Mouse (Mus musculus): Measurements from ENCODE around the gene Tnk2. TPM values are rescaled to one million over a fixed set of nuclear protein-coding genes. Genes with fewer than 3 reads are reported as not detected.

The Tnk2 gene
- polyA plus RNA-seq, 1 experiment from 2014 or later: 20.0 TPM

DNA sequence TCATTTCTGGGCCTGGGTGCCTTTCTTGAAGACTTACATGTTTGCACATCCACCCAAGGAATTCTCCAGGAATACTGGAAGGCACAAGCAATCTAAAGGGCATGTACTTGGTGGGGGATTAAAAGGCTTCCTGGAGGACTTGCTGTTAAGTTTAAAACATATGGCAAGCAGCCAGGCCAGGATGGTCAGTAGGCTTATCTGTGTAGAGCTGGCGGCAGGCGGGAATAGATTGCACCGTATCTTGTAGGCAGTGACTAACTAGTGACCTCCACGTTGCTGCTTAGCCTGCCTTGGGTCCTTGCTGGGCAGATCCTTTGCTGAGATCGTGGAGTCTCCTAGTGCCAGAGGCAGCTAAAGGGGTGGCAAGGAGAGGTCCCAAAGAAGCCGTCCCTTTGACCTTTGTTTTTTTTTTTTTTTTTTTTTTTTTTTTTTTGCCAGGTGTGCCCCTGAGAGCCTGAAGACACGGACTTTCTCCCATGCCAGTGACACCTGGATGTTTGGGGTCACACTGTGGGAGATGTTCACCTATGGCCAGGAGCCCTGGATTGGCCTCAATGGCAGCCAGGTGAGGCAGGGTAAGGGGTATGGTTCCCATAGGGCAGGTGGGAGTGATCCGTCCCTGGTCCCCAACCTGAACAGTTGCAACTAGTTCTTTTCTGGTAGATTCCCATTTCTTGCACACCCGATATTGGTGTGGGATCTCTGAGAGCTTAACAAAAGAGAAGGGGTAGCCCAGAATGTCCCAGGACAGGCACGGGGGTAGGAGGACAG lies 26.9 kb downstream of the Tnk2 start:
- ATAC-seq (ENCODE audit: insufficient read depth) (no peak), DNase-seq (no peak)
- no peak overlapping the region for H3K27ac ChIP-seq (ENCODE audit: low read depth)
- H3K4me1 ChIP-seq (ENCODE audit: insufficient read depth): peaks cover 24% of the 10 kb centered on the region
- H3K36me3 ChIP-seq (ENCODE audit: insufficient read depth): peaks cover 77% of the 10 kb centered on the region
- H3K9me3 ChIP-seq (ENCODE audit: low read depth, low read length): no peaks in the 10 kb centered on the region
- no peak overlapping the region for H3K4me2 ChIP-seq
- H3K27me3 ChIP-seq (ENCODE audit: insufficient read depth, low read length): no peaks in the 10 kb centered on the region
- no peak overlapping the region for H3K4me3 ChIP-seq (ENCODE audit: low read depth, low read length)
- H3K9ac ChIP-seq: no peak overlapping the region
- 80% methylated on average over 10 of the region's 10 CpGs for WGBS
- no peak for TF ChIP-seq CTCF (IDR thresholded peaks at IDR 0.05; ENCODE audit: low read depth)

DNA sequence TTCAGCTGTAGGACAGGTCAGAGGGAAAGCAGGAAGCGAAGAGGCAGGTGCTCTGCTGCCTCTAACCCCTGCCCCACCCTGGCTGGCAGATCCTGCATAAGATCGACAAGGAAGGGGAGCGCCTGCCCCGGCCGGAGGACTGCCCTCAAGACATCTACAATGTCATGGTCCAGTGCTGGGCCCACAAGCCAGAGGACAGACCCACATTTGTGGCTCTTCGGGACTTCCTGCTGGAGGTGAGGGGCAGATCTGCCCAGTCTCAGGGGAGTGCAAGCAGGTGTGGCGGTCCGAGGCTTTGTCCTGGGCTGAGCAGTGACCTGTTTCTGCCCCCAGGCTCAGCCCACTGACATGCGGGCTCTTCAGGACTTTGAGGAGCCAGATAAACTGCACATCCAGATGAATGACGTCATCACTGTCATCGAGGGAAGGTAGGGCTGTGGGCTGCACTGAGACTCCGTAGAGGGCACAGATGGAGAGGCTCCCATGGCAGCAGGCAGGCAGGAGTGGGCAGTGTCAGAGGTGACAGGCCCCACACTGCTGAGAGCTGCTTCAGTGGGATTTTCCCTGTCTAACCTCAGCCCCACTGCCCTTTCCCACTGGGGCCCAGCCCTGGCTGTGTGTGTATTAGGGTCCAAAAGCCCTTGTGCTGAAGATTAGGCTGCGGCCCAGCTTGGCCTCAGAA lies 27.7 kb downstream of the Tnk2 start:
- Histone ChIP-seq H3K4me2 (no peak overlapping the region), H3K36me3 (ENCODE audit: insufficient read depth) (peaks cover 85% of the 10 kb centered on the region)
- ATAC-seq (ENCODE audit: insufficient read depth): no peak

DNA sequence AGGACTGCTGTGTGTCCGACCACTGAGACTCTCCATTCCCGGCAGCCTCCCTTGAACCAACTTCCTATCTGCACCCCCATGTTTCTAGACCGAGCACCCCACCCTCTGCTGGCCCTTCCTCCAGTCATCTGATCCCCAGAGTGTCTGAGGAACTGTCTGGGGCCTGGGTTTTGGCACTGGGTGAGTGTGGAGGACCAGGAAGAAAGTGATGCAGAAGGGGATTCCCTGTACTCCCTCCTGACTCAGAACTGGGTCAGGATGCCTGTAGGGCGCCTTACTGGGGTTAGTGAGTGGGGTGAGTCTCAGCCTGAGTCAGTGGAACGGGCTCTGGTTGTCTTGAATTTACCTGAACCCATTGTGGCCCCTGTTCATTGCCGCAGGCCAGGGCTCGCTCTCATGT lies 28.6 kb downstream of the Tnk2 start:
- Histone ChIP-seq H3K4me2 (no peak overlapping the region), H3K27me3 (ENCODE audit: insufficient read depth, low read length) (no peaks in the 10 kb centered on the region), H3K36me3 (ENCODE audit: insufficient read depth) (peaks cover 94% of the 10 kb centered on the region), H3K27ac (ENCODE audit: low read depth) (no peak overlapping the region), H3K9me3 (ENCODE audit: low read depth, low read length) (no peaks in the 10 kb centered on the region), H3K4me3 (ENCODE audit: low read depth, low read length) (no peak overlapping the region), H3K9ac (no peak overlapping the region), H3K4me1 (ENCODE audit: insufficient read depth) (peaks cover 7% of the 10 kb centered on the region)
- no peak for DNase-seq
- no peak for TF ChIP-seq CTCF (IDR thresholded peaks at IDR 0.05; ENCODE audit: low read depth)
- ATAC-seq (ENCODE audit: insufficient read depth): no peak
- 83% methylated on average over 7 of the region's 7 CpGs for WGBS

More for the DNA sequence above, 27.7 kb downstream of the Tnk2 start:
- no peak overlapping the region for H3K4me3 ChIP-seq (ENCODE audit: low read depth, low read length)
- no peak for DNase-seq
- peaks cover 16% of the 10 kb centered on the region for H3K4me1 ChIP-seq (ENCODE audit: insufficient read depth)
- no peaks in the 10 kb centered on the region for H3K27me3 ChIP-seq (ENCODE audit: insufficient read depth, low read length)
- WGBS: 85% methylated on average over 13 of the region's 13 CpGs
- no peaks in the 10 kb centered on the region for H3K9me3 ChIP-seq (ENCODE audit: low read depth, low read length)
- no peak for TF ChIP-seq CTCF (IDR thresholded peaks at IDR 0.05; ENCODE audit: low read depth)
- H3K27ac ChIP-seq (ENCODE audit: low read depth): no peak overlapping the region
- H3K9ac ChIP-seq: no peak overlapping the region

DNA sequence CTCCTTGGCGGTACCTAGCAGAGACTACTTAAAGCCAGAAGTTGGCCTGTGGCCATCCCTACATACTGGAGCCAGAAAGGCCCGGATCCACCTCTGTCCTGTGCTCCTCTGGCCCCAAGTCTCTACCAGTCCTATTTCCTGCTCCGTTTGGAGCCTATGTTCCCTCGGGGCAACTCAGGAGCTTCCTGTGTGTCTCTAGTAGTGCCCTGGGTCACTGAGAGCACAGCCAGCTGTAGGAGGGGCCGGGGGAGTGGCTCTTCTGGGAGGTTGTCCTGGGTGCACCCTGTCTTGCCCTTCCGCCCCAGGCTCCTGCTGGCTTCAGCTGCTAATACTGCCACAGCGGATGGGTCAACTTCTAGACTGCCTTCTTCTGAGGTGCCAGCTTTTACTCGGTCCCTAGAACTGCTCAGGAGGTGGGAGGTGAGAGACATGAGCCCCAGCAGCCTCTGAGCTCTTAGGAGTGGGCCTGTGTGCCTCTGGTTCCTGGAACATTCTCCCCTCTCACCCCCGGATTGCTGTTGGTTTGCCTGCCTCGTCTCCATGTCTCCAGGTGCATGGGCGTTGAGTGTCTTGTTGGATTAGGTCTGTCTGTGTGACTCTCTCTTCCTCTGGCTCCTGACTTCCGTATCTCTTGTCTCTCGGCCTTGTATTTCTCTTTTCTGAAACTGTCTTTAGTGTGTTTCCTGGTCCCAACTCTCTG lies 29.3 kb downstream of the Tnk2 start:
- H3K4me3 ChIP-seq (ENCODE audit: low read depth, low read length): no peak overlapping the region
- H3K9me3 ChIP-seq (ENCODE audit: low read depth, low read length): no peaks in the 10 kb centered on the region
- DNase-seq (no peak), ATAC-seq (ENCODE audit: insufficient read depth) (no peak)
- no peak overlapping the region for H3K4me2 ChIP-seq
- H3K36me3 ChIP-seq (ENCODE audit: insufficient read depth): peaks cover 95% of the 10 kb centered on the region
- no peak overlapping the region for H3K9ac ChIP-seq
- 72% methylated on average over 13 of the region's 13 CpGs for WGBS
- TF ChIP-seq CTCF (IDR thresholded peaks at IDR 0.05; ENCODE audit: low read depth): no peak
- H3K27ac ChIP-seq (ENCODE audit: low read depth): no peak overlapping the region
- no peaks in the 10 kb centered on the region for H3K27me3 ChIP-seq (ENCODE audit: insufficient read depth, low read length)
- H3K4me1 ChIP-seq (ENCODE audit: insufficient read depth): no peaks in the 10 kb centered on the region

DNA sequence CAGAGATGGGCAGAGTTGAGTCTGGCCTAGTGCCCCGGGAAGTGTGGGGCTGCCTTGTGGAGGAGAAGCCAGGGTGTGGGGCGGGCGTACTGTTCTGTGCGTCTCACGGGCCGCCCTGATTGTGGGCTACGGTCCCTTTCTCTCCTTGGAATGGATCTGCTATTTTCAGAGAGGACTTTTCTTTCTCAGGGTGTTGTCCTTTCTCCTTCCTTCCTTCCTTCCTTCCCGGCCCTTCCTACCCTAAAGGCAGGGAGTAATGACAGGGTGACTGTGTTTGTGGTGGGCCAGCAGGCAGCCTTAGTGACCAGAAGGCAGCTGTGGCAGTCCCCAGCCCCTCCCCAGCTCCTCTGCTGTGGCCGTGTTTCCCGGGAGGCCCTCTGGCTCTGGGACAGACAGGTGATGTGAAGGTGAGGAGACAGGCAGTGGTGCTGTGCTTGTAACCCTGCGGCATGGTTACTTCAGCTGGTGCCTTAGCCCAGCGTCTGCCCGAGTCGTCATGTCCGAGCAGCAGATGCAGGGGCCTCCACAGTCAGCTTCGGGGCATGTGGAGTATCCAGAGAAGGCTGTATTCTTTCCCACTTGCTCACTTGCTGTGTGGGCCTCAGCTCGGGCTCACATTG lies 30.6 kb downstream of the Tnk2 start:
- no peak for ATAC-seq (ENCODE audit: insufficient read depth)
- Histone ChIP-seq H3K4me2 (no peak overlapping the region), H3K4me3 (ENCODE audit: low read depth, low read length) (no peak overlapping the region), H3K27ac (ENCODE audit: low read depth) (no peak overlapping the region), H3K4me1 (ENCODE audit: insufficient read depth) (no peaks in the 10 kb centered on the region), H3K27me3 (ENCODE audit: insufficient read depth, low read length) (no peaks in the 10 kb centered on the region), H3K9me3 (ENCODE audit: low read depth, low read length) (no peaks in the 10 kb centered on the region), H3K36me3 (ENCODE audit: insufficient read depth) (peaks cover 96% of the 10 kb centered on the region), H3K9ac (no peak overlapping the region)
- DNase-seq: no peak
- 83% methylated on average over 17 of the region's 17 CpGs for WGBS
- no peak for TF ChIP-seq CTCF (IDR thresholded peaks at IDR 0.05; ENCODE audit: low read depth)

DNA sequence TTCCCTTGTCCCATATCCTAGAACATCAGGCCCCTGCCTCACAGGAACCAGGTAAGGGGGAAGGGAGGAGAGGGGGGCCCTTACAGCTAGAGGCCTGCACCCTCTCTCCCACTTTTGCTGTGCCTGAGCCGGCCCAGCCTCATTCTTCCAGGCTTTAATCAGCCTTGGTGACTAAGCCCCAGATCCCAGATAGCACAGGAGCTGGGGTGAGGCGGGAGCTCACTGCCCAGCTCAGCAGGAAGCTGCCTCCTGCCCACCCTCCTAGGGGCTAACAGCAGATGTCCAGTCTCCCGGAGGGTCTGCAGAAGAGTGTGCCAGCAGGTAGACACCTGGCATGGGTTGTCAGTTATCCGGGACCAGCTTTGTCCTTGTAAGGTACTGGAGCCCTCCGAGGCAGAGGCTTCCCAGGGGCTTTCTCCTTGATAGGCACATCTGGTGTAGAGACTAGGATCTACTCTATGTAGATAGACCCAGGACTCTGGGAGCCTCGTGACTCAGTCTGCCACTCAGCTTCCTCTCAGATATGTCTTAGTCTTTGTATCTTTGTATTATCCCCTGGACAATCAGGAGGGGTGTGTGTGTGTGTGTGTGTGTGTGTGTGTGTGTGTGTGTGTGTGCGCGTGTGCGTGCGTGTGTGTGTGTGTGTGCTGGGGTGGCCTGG lies 33.5 kb downstream of the Tnk2 start:
- H3K4me1 ChIP-seq (ENCODE audit: insufficient read depth): no peaks in the 10 kb centered on the region
- WGBS: 86% methylated on average over 10 of the region's 10 CpGs
- ATAC-seq (ENCODE audit: insufficient read depth): no peak
- no peak for TF ChIP-seq CTCF (IDR thresholded peaks at IDR 0.05; ENCODE audit: low read depth)
- no peak overlapping the region for H3K9ac ChIP-seq
- H3K27ac ChIP-seq (ENCODE audit: low read depth): no peak overlapping the region
- no peaks in the 10 kb centered on the region for H3K9me3 ChIP-seq (ENCODE audit: low read depth, low read length)
- peaks cover 96% of the 10 kb centered on the region for H3K36me3 ChIP-seq (ENCODE audit: insufficient read depth)
- no peak overlapping the region for H3K4me3 ChIP-seq (ENCODE audit: low read depth, low read length)
- H3K4me2 ChIP-seq: no peak overlapping the region
- DNase-seq: no peak
- H3K27me3 ChIP-seq (ENCODE audit: insufficient read depth, low read length): no peaks in the 10 kb centered on the region

All from lung, embryonic 14.5 days (tissue).